In the genomic region with DNA sequence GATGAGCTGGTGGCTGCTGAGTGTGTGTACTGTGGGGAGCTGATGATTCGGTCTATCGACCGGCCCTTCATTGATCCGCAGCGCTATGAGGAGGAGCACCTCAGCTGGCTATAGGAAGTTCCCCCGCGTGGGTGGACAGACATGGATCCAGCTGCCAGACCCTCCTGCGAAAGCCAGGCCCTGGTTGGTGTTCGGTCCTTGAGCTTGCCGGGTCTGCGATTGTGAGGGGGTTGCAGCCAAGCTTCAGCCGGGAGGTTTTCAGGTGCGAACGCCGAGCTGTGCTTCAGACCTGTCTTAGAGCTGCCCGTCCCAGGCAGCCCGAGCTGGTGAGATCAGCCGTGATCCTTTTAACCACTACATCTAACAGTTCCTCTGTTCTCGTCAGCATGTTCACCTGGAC, we compare ENCODE assay signal across 26 mouse cellular contexts. TPM values are rescaled to one million over a fixed set of nuclear protein-coding genes. Genes with fewer than 3 reads are reported as not detected.
DNase-seq lines count a peak whose midpoint lies in the region; TF ChIP-seq lines count a peak whose summit lies in the region.
"Had no signal": no experiment of that assay in that cellular context is flagged by ENCODE, and none has a peak within 500 bp of the region (broad histone marks: within the 10 kb centered on the region; RNA-seq: fewer than 3 reads in every experiment).

No protein-coding gene starts in this region.

- intact Hi-C loops in heart, postnatal 25 days (cut with DNase I) = loop anchor here (5.0 kb wide), 1 partner anchor 225 kb away; no protein-coding TSS in a partner anchor

- TF ChIP-seq CTCF in E14TG2a.4 (conservative IDR thresholded peaks at IDR 0.05; ENCODE audit: low read length) = no peak

- no peaks in the 10 kb centered on the region for H3K27me3 ChIP-seq in heart, embryonic 10.5 days (ENCODE audit: insufficient read depth, poor library complexity, severe bottlenecking)
- peaks cover 12% of the 10 kb centered on the region; the same call in 1 of the 2 replicates for H3K27me3 ChIP-seq in E14TG2a.4 (ENCODE audit: insufficient read depth, low read length)
- H3K27me3 ChIP-seq: CH12.LX; embryonic facial prominence, embryonic 13.5 days; embryonic facial prominence, embryonic 15.5 days; forebrain, embryonic 12.5 days; Patski had no signal

- peaks cover 70% of the 10 kb centered on the region for H3K36me3 ChIP-seq in heart, embryonic 10.5 days
- peaks cover 61% of the 10 kb centered on the region for H3K36me3 ChIP-seq in E14TG2a.4 (ENCODE audit: insufficient read depth, low read length)

- H3K27ac ChIP-seq in heart, embryonic 10.5 days = no peak overlapping the region
- H3K27ac ChIP-seq: embryonic facial prominence, embryonic 13.5 days; embryonic facial prominence, embryonic 15.5 days; forebrain, embryonic 10.5 days; forebrain, embryonic 12.5 days had no signal

- no peaks in the 10 kb centered on the region for H3K9me3 ChIP-seq in heart, embryonic 10.5 days
- no peaks in the 10 kb centered on the region for H3K9me3 ChIP-seq in E14TG2a.4 (ENCODE audit: low read length)
- H3K9me3 ChIP-seq: embryonic facial prominence, embryonic 13.5 days; embryonic facial prominence, embryonic 15.5 days; forebrain, embryonic 10.5 days; forebrain, embryonic 12.5 days; G1E had no signal

- DNase-seq in cerebellum, adult 11-12 months = peak; percentile 34
- DNase-seq in cerebellum, postnatal 14 days = no peak
- peak; percentile 32 for DNase-seq in cerebellum, adult 9-11 months
- no peak for DNase-seq in cerebellum, postnatal 10 days
- DNase-seq in heart, embryonic 10.5 days (ENCODE audit: low spot score) = peak; percentile 73
- DNase-seq in heart, postnatal 25 days (ENCODE audit: low spot score) = no peak
- DNase-seq in urinary bladder, postnatal 4 days (ENCODE audit: low spot score in 2 of 2) = no peak
- DNase-seq: adrenal gland, adult 8-10 months; adrenal gland, postnatal 25 days; B cell, adult 2 months; cerebellum, adult 11 months; cerebellum, adult 2 months; cerebellum, postnatal 36 days; embryo, embryonic 11 days had no signal

- no peak overlapping the region for H3K4me3 ChIP-seq in heart, embryonic 10.5 days
- H3K4me3 ChIP-seq in E14TG2a.4 (replicated peaks; ENCODE audit: low read length) = peak overlapping the region; percentile 35
- H3K4me3 ChIP-seq: embryonic facial prominence, embryonic 13.5 days; embryonic facial prominence, embryonic 15.5 days; erythroblast, embryonic 14.5 days; forebrain, embryonic 10.5 days; forebrain, embryonic 12.5 days had no signal

- 92% methylated on average over 19 of the region's 19 CpGs for WGBS in heart, embryonic 10.5 days

- H3K4me1 ChIP-seq in heart, embryonic 10.5 days = peaks cover 23% of the 10 kb centered on the region
- peaks cover 62% of the 10 kb centered on the region for H3K4me1 ChIP-seq in E14TG2a.4 (replicated peaks; ENCODE audit: low read depth, low read length)

RNA-seq across cellular contexts. Expression of gene Vps18, which starts 9.0 kb away (rescaled TPM):
- 17.4 and 18.6 TPM in 2 replicates for polyA plus RNA-seq in heart, embryonic 10.5 days (2016; fragmentation: Nextera tagmentation; extraction: Ambion mirVana)
- 10 to 100 TPM; 11.9 to 13.0 TPM for total RNA-seq in heart, postnatal 25 days (2021)

RNA-seq across cellular contexts. Expression of gene Rhov, which starts 26.4 kb away (rescaled TPM):
- polyA plus RNA-seq in heart, embryonic 10.5 days (2016; fragmentation: Nextera tagmentation; extraction: Ambion mirVana) = 0.39 TPM in 1 of 2 replicates, not detected in the other
- not detected for total RNA-seq in heart, postnatal 25 days (2021)
- polyA plus RNA-seq: activated CD4-positive, CD25-positive, alpha-beta regulatory T cell, adult 4 months; CD4-positive, CD25-positive, alpha-beta regulatory T cell, adult 4 months; erythroblast, embryonic 14.5 days; G1E had no signal

RNA-seq across cellular contexts. Expression of gene Dll4, which starts 28.1 kb away (rescaled TPM):
- polyA plus RNA-seq in heart, embryonic 10.5 days (2016; fragmentation: Nextera tagmentation; extraction: Ambion mirVana) = 6.0 and 7.5 TPM in 2 replicates
- 10 to 100 TPM; 16.7 to 22.5 TPM for total RNA-seq in heart, postnatal 25 days (2021)
- total RNA-seq: common myeloid progenitor, adult 5-6 weeks had no signal
- polyA plus RNA-seq: activated CD4-positive, CD25-positive, alpha-beta regulatory T cell, adult 4 months; CD4-positive, CD25-positive, alpha-beta regulatory T cell, adult 4 months had no signal

RNA-seq across cellular contexts. Expression of gene Chac1, which starts 53.5 kb away (rescaled TPM):
- 0.55 and 0.69 TPM in 2 replicates for polyA plus RNA-seq in heart, embryonic 10.5 days (2016; fragmentation: Nextera tagmentation; extraction: Ambion mirVana)
- total RNA-seq in heart, postnatal 25 days (2021) = 1 to 10 TPM; 7.2 to 9.3 TPM
- total RNA-seq: common myeloid progenitor, adult 5-6 weeks; G1E had no signal
- polyA plus RNA-seq: activated CD4-positive, CD25-positive, alpha-beta regulatory T cell, adult 4 months; CD4-positive, CD25-positive, alpha-beta regulatory T cell, adult 4 months; G1E had no signal

Comparison
In these comparisons a context has a peak if more than half of its experiments do, and no peak if none do; other contexts are left out.
1. DNase-seq: peak in cerebellum, adult 11-12 months (single experiment), cerebellum, adult 9-11 months (single experiment) and heart, embryonic 10.5 days (single experiment); none in cerebellum, postnatal 14 days (0 of 2), cerebellum, postnatal 10 days (0 of 2), heart, postnatal 25 days (single experiment) and urinary bladder, postnatal 4 days (0 of 2).